Mouse (Mus musculus): Measurements from ENCODE around the gene Calhm1. TPM values are rescaled to one million over a fixed set of nuclear protein-coding genes. Genes with fewer than 3 reads are reported as not detected.

Gene Calhm1
- polyA plus RNA-seq, 1 experiment from 2014 or later: not detected

- WGBS: 29% methylated on average over 2 of the region's 2 CpGs
- no peaks in the 10 kb centered on the region for H3K4me1 ChIP-seq
These were observed 21.3 kb downstream of the Calhm1 start for GRCm38 (mm10) chr19:47122802-47123201.

GRCm38 (mm10) chr19:47121054-47121453 lies 23.0 kb downstream of the Calhm1 start:
- no peak overlapping the region for H3K9ac ChIP-seq
- H3K4me2 ChIP-seq: no peak overlapping the region
- H3K27ac ChIP-seq: no peak overlapping the region
- WGBS: 44% methylated on average over 4 of the region's 4 CpGs
- peaks cover 79% of the 10 kb centered on the region for H3K36me3 ChIP-seq (replicated peaks)
- H3K9me3 ChIP-seq: no peaks in the 10 kb centered on the region
- no peaks in the 10 kb centered on the region for H3K27me3 ChIP-seq
- no peak overlapping the region for H3K4me3 ChIP-seq (replicated peaks)
- no peaks in the 10 kb centered on the region for H3K4me1 ChIP-seq
- ATAC-seq (ENCODE audit: low FRiP score): no peak

More at GRCm38 (mm10) chr19:47122802-47123201, 21.3 kb downstream of the Calhm1 start:
- H3K9me3 ChIP-seq: no peaks in the 10 kb centered on the region
- no peak overlapping the region for H3K27ac ChIP-seq
- no peak overlapping the region for H3K4me3 ChIP-seq (replicated peaks)
- ATAC-seq (ENCODE audit: low FRiP score): no peak
- H3K36me3 ChIP-seq (replicated peaks): peaks cover 79% of the 10 kb centered on the region
- no peak overlapping the region for H3K9ac ChIP-seq
- H3K4me2 ChIP-seq: no peak overlapping the region
- H3K27me3 ChIP-seq: no peaks in the 10 kb centered on the region

GRCm38 (mm10) chr19:47118634-47119033 lies 25.4 kb downstream of the Calhm1 start:
- H3K4me2 ChIP-seq: no peak overlapping the region
- H3K9me3 ChIP-seq: no peaks in the 10 kb centered on the region
- H3K27me3 ChIP-seq: no peaks in the 10 kb centered on the region
- 82% methylated on average over 2 of the region's 2 CpGs for WGBS
- H3K4me1 ChIP-seq: no peaks in the 10 kb centered on the region
- H3K9ac ChIP-seq: no peak overlapping the region
- peaks cover 79% of the 10 kb centered on the region for H3K36me3 ChIP-seq (replicated peaks)
- no peak overlapping the region for H3K27ac ChIP-seq
- H3K4me3 ChIP-seq (replicated peaks): no peak overlapping the region
- ATAC-seq (ENCODE audit: low FRiP score): no peak

- no peaks in the 10 kb centered on the region for H3K27me3 ChIP-seq
- H3K9me3 ChIP-seq: no peaks in the 10 kb centered on the region
- no peak overlapping the region for H3K9ac ChIP-seq
- no peak overlapping the region for H3K4me2 ChIP-seq
- no peak overlapping the region for H3K27ac ChIP-seq
- no peaks in the 10 kb centered on the region for H3K4me1 ChIP-seq
- ATAC-seq (ENCODE audit: low FRiP score): no peak
- H3K4me3 ChIP-seq (replicated peaks): no peak overlapping the region
- peaks cover 100% of the 10 kb centered on the region for H3K36me3 ChIP-seq (replicated peaks)
- 94% methylated on average over 9 of the region's 9 CpGs for WGBS
These were observed 39.3 kb downstream of the Calhm1 start for GRCm38 (mm10) chr19:47104641-47105271.

GRCm38 (mm10) chr19:47101080-47101479 lies 43.0 kb downstream of the Calhm1 start:
- Histone ChIP-seq H3K27ac (no peak overlapping the region), H3K4me2 (no peak overlapping the region), H3K27me3 (no peaks in the 10 kb centered on the region), H3K4me3 (replicated peaks) (no peak overlapping the region), H3K9ac (no peak overlapping the region), H3K4me1 (no peaks in the 10 kb centered on the region), H3K36me3 (replicated peaks) (peaks cover 100% of the 10 kb centered on the region), H3K9me3 (no peaks in the 10 kb centered on the region)
- WGBS: 90% methylated on average over 5 of the region's 5 CpGs
- no peak for ATAC-seq (ENCODE audit: low FRiP score)

Other genes starting within 250 kb of the Calhm1 start
- 204 and 215 TPM in 2 replicates for gene Ina, start 129.6 kb downstream of the Calhm1 start, polyA plus RNA-seq (2016; fragmentation: Nextera tagmentation; extraction: Ambion mirVana)
- gene Nt5c2, start 129.1 kb downstream of the Calhm1 start, polyA plus RNA-seq (2016; fragmentation: Nextera tagmentation; extraction: Ambion mirVana): 74.0 and 76.0 TPM in 2 replicates
- 32.6 and 33.4 TPM in 2 replicates for gene Pcgf6, start 93.3 kb downstream of the Calhm1 start, polyA plus RNA-seq (2016; fragmentation: Nextera tagmentation; extraction: Ambion mirVana)
- 10.7 and 11.4 TPM in 2 replicates for gene Taf5, start 76.5 kb downstream of the Calhm1 start, polyA plus RNA-seq (2016; fragmentation: Nextera tagmentation; extraction: Ambion mirVana)
- 1,294 and 1,345 TPM in 2 replicates for gene Usmg5, start 53.6 kb downstream of the Calhm1 start, polyA plus RNA-seq (2016; fragmentation: Nextera tagmentation; extraction: Ambion mirVana)
- gene Pdcd11, start 53.5 kb downstream of the Calhm1 start, polyA plus RNA-seq (2016; fragmentation: Nextera tagmentation; extraction: Ambion mirVana): 12.6 and 13.4 TPM in 2 replicates
- 1.1 and 1.8 TPM in 2 replicates for gene Calhm2, start 6.0 kb downstream of the Calhm1 start, polyA plus RNA-seq (2016; fragmentation: Nextera tagmentation; extraction: Ambion mirVana)
- gene Calhm3, start 13.5 kb upstream of the Calhm1 start, polyA plus RNA-seq (2016; fragmentation: Nextera tagmentation; extraction: Ambion mirVana): not detected in 2 replicates
- gene Neurl1a, start 34.6 kb upstream of the Calhm1 start, polyA plus RNA-seq (2016; fragmentation: Nextera tagmentation; extraction: Ambion mirVana): 4.0 and 4.6 TPM in 2 replicates